Mouse (Mus musculus): ENCODE data around the gene Amy2a4. TPM values are rescaled to one million over a fixed set of nuclear protein-coding genes. Genes with fewer than 3 reads are reported as not detected.
"Not testable (repeated sequence)": the region's sequence is repeated elsewhere in the genome, so short reads cannot be mapped to it uniquely, and the experiment has no call there.

The Amy2a4 gene
- total RNA-seq (2021): not detected
- long read RNA-seq: 0 reads

- DNase-seq (ENCODE audit: low spot score in 2 of 2): not testable (repeated sequence)
These were observed at the start of gene Amy2a4 for GRCm38 (mm10) chr3:113291349-113291748. Gene Amy2a4 (minus strand): TSS chr3:113291449.

GRCm38 (mm10) chr3:113323952-113324351, 32.7 kb upstream of the Amy2a4 start, which contains the start of gene Amy2a3:
Gene Amy2a3 (minus strand): TSS chr3:113324052.
- DNase-seq (ENCODE audit: low spot score in 2 of 2): not testable (repeated sequence)

GRCm38 (mm10) chr3:113312937-113313336, 21.7 kb upstream of the Amy2a4 start:
- DNase-seq (ENCODE audit: low spot score in 2 of 2): not testable (repeated sequence)

DNA sequence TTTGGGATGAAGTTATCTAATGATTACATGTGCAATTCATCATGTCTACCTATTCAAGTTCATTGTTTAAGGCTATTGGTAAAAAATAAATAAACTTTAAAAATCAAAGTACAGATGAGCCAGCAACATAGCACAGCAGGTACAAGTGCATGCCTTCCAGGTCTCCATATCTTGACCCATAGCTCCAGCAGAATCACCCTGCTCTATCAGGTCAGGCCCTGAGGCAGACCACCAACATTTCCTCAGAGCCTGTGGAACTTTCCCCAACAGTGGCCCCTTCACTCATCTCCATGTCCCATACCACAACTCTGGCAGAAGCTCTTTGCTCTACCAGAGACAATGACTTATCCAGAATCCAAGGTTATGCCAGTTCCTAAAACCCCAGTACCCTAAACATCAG, 11.0 kb downstream of the Amy2a4 start:
- not testable (repeated sequence) for DNase-seq (ENCODE audit: low spot score in 2 of 2)

GRCm38 (mm10) chr3:113279586-113279985, 11.7 kb downstream of the Amy2a4 start:
- not testable (repeated sequence) for DNase-seq (ENCODE audit: low spot score in 2 of 2)

DNA sequence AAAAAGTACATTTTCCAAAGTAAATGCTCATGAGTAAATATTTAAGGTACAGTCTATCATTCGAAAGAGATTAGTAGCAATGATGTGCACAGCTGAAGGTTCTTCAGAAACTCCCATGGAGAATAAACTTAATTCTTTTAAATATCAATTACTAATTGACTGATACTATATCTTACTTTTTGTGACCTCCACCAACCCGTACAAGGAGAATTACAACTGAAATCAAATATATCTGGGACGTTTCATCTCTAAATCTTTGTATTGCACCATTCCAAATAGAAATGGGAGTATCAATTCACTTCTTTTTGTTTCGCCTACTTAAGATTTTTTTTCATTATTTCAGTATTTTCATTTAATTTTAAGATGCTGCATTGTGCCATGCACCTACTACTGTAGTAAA, 32.5 kb downstream of the Amy2a4 start, which contains the start of gene Amy2a5:
Gene Amy2a5, minus strand, starts transcription at position 101 of the 400 bp plus-strand sequence.
- not testable (repeated sequence) for DNase-seq (ENCODE audit: low spot score in 2 of 2)

Other genes with a start within 250 kb of the Amy2a4 start
- under 1 TPM in 1 of 2 experiments, not detected in 1; 0.13 TPM for gene Amy2a5, start 32.6 kb downstream of the Amy2a4 start, total RNA-seq (2021)
- gene Amy2a3, start 32.6 kb upstream of the Amy2a4 start, total RNA-seq (2021): not detected
- not detected for gene Amy2a2, start 65.2 kb upstream of the Amy2a4 start, total RNA-seq (2021)
- gene Amy2a1, start 241.0 kb upstream of the Amy2a4 start, total RNA-seq (2021): not detected